Mouse (Mus musculus) cerebellum, adult 9-11 months (tissue): ENCODE data around the gene Gmpr2.

Source experiments
- DNase-seq: peaks from one replicate; pipeline ENCODE4 v3.0.0; 2022

Gmpr2 gene

DNA sequence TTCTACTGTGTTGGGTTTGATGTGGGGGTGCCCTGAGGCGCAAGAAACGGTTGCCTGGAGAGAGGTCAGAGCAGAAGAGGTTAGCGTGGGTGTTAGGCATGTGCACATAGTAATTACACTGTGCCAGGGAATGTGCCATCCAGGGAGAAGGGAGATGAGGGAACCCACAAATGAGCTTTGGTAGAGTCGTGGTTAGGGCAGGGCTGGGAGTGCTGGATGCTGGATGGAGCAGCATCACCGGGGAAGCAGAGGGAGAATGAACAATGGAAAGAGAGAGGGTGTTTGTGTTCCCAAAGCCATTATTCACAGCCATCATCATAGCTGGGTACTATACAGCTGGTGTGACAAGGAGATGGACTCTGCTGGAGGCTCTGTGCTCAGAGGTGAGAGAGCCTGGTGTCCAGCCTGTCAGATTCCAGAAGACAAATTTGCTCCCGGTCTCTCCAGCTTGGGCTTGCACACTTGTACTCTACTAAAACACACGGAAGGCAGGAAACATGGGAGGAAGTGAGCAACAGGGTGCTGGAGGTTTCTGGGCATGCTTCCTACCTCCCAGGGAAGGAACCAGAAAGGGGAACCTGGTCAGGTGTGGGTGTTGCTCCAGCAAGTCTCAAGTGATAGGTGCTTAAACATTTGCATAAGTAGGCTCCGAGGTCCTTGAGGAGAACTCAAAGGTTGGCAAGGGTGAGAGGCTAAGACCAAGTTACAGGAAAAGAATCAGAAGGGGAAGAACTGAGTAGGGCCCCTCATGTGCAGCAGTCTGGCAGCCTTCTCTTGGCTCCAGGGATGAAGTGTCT, 56.3 kb downstream of the Gmpr2 start:
- no peak for DNase-seq
